Mouse (Mus musculus) lung, adult 2 months (tissue): ENCODE measurements around the gene Slc34a1.

Experiments
- CTCF ChIP-seq: fragments of 200-500 bp; IDR thresholded peaks from 2 replicates; pipeline ENCODE4 v1.5.1; 2011; ENCODE audit warnings: mild to moderate bottlenecking, low read length, control low read depth; ENCODE audit not compliant: insufficient read depth
- POLR2A ChIP-seq: fragments of 200-500 bp; IDR thresholded peaks from 2 replicates; pipeline ENCODE4 v1.6.1; 2011; ENCODE audit warnings: low read depth, mild to moderate bottlenecking, control low read depth, low read length, borderline replicate concordance; ENCODE audit errors: extremely low read depth

DNA sequence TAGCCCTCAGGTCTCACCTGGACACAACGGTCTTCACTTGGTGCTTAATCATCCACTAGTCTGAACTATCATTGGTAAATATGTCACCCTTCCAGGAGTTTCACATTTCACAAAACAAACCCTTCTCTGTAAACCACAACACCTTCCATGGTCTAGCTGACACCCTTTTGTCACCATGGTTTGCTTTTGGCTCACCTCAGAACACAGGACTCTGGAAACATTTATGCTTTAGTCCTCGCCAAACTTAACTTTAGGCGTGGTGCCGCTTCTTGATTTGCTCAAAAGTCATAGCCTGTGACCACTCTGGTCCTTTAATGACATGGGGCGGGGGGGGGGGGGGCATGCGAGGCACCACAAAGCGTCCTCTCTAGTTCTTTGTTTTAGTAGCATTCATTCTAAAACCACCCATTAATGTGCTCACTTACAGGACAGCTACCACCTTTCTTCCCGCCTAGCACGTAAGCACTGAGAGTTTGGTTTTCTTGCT lies 45.9 kb downstream of the Slc34a1 start:
- TF ChIP-seq POLR2A (no peak), CTCF (no peak)
